Mouse (Mus musculus) hindbrain, embryonic 13.5 days (tissue): ENCODE data around the gene Ccl28. TPM values are rescaled to one million over a fixed set of nuclear protein-coding genes. Genes with fewer than 3 reads are reported as not detected.
A peak's percentile ranks its signal among the peaks of the same experiment; 100 is the strongest.
"Not testable (repeated sequence)": the region's sequence is repeated elsewhere in the genome, so short reads cannot be mapped to it uniquely, and the experiment has no call there.

ENCODE experiments used
- ATAC-seq: fragments of 200-750 bp; cut with Nextera tagmentation; 2 replicates; pipeline ENCODE4 v1.8.0; 2017; ENCODE audit warnings: moderate TSS enrichment; ENCODE audit not compliant: low FRiP score
- H3K27ac ChIP-seq: fragments of 300-500 bp; sonication (generic); 2 replicates; pipeline ENCODE4 v1.5.1; 2015; ENCODE audit warnings: inconsistent platforms, mild to moderate bottlenecking, moderate library complexity
- H3K27me3 ChIP-seq: fragments of 300-500 bp; sonication (generic); 2 replicates; pipeline ENCODE4 v1.6.1; 2015; ENCODE audit warnings: mild to moderate bottlenecking, inconsistent platforms
- H3K36me3 ChIP-seq: fragments of 300-500 bp; sonication (generic); 2 replicates; pipeline ENCODE4 v1.6.1; 2015; ENCODE audit warnings: mild to moderate bottlenecking, inconsistent platforms
- H3K4me1 ChIP-seq: fragments of 300-500 bp; sonication (generic); replicated peaks from 2 replicates; pipeline ENCODE4 v1.6.1; 2015; ENCODE audit warnings: inconsistent platforms
- H3K4me2 ChIP-seq: fragments of 300-500 bp; sonication (generic); 2 replicates; pipeline ENCODE4 v1.6.1; 2015; ENCODE audit warnings: inconsistent platforms, mild to moderate bottlenecking, moderate library complexity
- H3K4me3 ChIP-seq: fragments of 300-500 bp; sonication (generic); 2 replicates; pipeline ENCODE4 v1.5.1; 2015; ENCODE audit warnings: mild to moderate bottlenecking, inconsistent platforms
- H3K9ac ChIP-seq: fragments of 300-500 bp; sonication (generic); 2 replicates; pipeline ENCODE4 v1.6.1; 2015; ENCODE audit warnings: mild to moderate bottlenecking, inconsistent platforms
- H3K9me3 ChIP-seq: fragments of 300-500 bp; sonication (generic); 2 replicates; pipeline ENCODE4 v1.6.1; 2016; ENCODE audit warnings: inconsistent platforms
- WGBS: fragments of 180-500 bp; shearing (Covaris S2); methylation state at CpG from one replicate; pipeline ENCODE4 v1.1.7; 2015; 5-methylcytosine and 5-hydroxymethylcytosine counted together
- polyA plus RNA-seq: library from polyadenylated mRNA; unstranded; fragments of >200 nt; fragmentation: Nextera tagmentation; extraction: Ambion mirVana; gene quantifications from 2 replicates; pipeline ENCODE4 v1.2.1, GENCODE M21; 2015

Ccl28 gene
- polyA plus RNA-seq = 0.30 and 0.49 TPM in 2 replicates

DNA sequence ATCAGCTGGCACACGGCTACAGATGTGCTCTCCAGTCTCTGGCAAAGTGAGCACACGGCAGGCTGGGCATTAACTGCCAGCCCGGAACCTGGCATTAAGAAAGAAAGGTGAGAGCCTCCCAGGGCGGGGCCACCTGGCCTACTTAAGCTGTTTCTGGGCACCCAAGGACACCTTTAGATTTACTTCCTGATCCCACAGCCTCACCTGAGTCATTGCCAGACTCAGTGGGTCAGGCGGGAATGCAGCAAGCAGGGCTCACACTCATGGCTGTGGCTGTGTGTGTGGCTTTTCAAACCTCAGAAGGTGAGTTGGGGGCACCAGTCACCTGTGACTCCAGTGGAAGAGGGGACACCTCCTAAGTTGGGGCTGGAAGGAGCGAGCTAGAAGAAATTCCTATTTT is at the start of gene Ccl28:
Ccl28 (plus strand) TSS at position 186 of the 400 bp plus-strand sequence.
- ATAC-seq = no peak
- no peak within 1 kb of the TSS for H3K4me3 ChIP-seq
- H3K27me3 ChIP-seq = no peaks in the 10 kb centered on the region
- WGBS = 88% methylated on average over 6 of the region's 6 CpGs
- no peaks in the 10 kb centered on the region for H3K4me1 ChIP-seq
- no peak within 1 kb of the TSS for H3K27ac ChIP-seq
- no peak within 1 kb of the TSS for H3K4me2 ChIP-seq
- no peaks in the 10 kb centered on the region for H3K36me3 ChIP-seq
- no peaks in the 10 kb centered on the region for H3K9me3 ChIP-seq
- no peak within 1 kb of the TSS for H3K9ac ChIP-seq

DNA sequence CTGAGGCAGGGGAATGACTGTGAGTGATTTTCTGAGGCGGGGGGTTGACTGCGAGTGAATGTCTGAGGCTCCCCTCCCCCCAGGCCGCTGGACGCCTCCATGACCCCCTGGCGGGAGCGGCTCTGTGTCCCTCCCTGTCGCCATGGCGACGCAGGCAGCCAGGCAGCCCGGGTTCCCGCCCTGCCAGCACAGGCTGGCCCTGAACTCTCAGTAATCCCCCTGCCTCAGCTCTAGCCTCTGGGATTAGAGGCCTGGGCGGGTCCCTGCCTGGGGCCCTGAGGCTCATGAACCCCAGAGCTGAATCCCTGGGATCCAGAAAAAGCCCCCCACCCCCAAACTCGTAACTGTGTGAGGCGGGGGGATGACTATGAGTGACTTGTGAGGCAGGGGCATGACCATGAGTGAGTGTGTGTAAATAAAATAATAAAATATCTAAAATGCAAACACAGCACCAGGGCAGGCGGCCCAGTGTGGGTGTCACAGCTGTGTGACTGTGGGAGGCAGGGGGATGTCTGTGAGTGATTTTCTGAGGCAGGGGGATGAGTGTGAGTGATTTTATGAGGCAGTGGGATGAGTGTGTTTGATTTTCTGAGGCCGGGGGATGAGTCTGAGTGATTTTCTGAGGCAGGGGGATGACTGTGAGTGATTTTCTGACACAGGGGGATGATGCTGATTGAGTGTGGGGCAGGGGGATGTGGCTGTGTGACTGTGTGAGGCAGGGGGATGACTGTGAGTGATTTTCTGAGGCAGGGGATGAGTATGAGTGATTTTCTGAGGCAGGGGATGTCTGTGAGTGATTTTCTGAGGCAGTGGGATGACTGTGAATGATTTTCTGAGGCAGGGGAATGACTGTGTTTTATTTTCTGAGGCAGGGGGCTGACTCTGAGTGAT is 27.1 kb upstream of the Ccl28 start:
- H3K27ac ChIP-seq, H3K27me3 ChIP-seq, H3K4me2 ChIP-seq, H3K4me1 ChIP-seq, H3K9ac ChIP-seq, H3K36me3 ChIP-seq, H3K4me3 ChIP-seq: not testable (repeated sequence)
- 69% methylated on average over 16 of the region's 16 CpGs for WGBS
- peaks cover 13% of the 10 kb centered on the region for H3K9me3 ChIP-seq
- ATAC-seq = peak; percentile 95

DNA sequence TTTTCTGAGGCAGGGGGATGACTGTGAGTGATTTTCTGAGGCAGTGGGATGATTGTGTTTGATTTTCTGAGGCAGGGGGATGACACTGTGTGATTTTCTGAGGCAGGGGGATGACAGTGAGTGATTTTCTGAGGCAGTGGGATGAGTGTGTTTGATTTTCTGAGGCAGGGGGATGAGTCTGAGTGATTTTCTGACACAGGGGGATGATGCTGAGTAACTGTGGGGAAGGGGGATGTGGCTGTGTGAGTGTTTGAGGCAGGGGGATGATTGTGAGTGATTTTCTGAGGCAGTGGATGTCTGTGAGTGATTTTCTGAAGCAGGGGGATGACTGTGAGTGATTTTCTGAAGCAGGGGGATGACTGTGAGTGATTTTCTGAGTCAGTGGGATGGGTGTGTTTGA is 25.2 kb upstream of the Ccl28 start:
- H3K4me2 ChIP-seq = not testable (repeated sequence)

GRCm38 (mm10) chr13:119599066-119599465 is 24.6 kb upstream of the Ccl28 start:
- H3K4me2 ChIP-seq, H3K4me3 ChIP-seq, ATAC-seq, H3K4me1 ChIP-seq, H3K36me3 ChIP-seq, H3K27ac ChIP-seq, H3K27me3 ChIP-seq, H3K9ac ChIP-seq: not testable (repeated sequence)
- peaks cover 21% of the 10 kb centered on the region for H3K9me3 ChIP-seq
- 84% methylated on average over 12 of the region's 12 CpGs for WGBS

More for the DNA sequence above, 25.2 kb upstream of the Ccl28 start:
- not testable (repeated sequence) for H3K4me1 ChIP-seq, H3K27me3 ChIP-seq, H3K9ac ChIP-seq, H3K36me3 ChIP-seq, H3K4me3 ChIP-seq, H3K27ac ChIP-seq, ATAC-seq
- H3K9me3 ChIP-seq = peaks cover 16% of the 10 kb centered on the region

DNA sequence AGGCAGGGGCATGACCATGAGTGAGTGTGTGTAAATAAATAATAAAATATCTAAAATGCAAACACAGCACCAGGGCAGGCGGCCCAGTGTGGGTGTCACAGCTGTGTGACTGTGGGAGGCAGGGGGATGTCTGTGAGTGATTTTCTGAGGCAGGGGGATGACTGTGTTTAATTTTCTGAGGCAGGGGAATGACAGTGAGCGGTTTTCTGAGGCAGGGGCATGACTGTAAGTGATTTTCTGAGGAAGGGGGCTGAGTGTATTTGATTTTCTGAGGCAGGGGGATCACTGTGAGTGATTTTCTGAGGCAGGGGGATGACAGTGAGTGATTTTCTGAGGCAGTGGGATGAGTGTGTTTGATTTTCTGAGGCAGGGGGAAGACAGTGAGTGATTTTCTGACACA is 24.1 kb upstream of the Ccl28 start:
- 72% methylated on average over 2 of the region's 2 CpGs for WGBS
- ATAC-seq, H3K4me3 ChIP-seq, H3K36me3 ChIP-seq, H3K4me2 ChIP-seq, H3K27ac ChIP-seq, H3K27me3 ChIP-seq, H3K9ac ChIP-seq, H3K4me1 ChIP-seq: not testable (repeated sequence)
- peaks cover 24% of the 10 kb centered on the region for H3K9me3 ChIP-seq

- H3K27me3 ChIP-seq, H3K9ac ChIP-seq, H3K4me1 ChIP-seq, H3K36me3 ChIP-seq, H3K4me3 ChIP-seq, H3K4me2 ChIP-seq, ATAC-seq, H3K27ac ChIP-seq: not testable (repeated sequence)
- peaks cover 28% of the 10 kb centered on the region for H3K9me3 ChIP-seq
These were observed 23.5 kb upstream of the Ccl28 start for GRCm38 (mm10) chr13:119600166-119600565.

GRCm38 (mm10) chr13:119602688-119603331 is 20.8 kb upstream of the Ccl28 start:
- peaks cover 15% of the 10 kb centered on the region for H3K9me3 ChIP-seq
- H3K9ac ChIP-seq, H3K36me3 ChIP-seq, H3K4me3 ChIP-seq, H3K27me3 ChIP-seq, H3K27ac ChIP-seq, H3K4me2 ChIP-seq, ATAC-seq, H3K4me1 ChIP-seq: not testable (repeated sequence)
- 58% methylated on average over 13 of the region's 13 CpGs for WGBS

GRCm38 (mm10) chr13:119603890-119604289 is 19.7 kb upstream of the Ccl28 start:
- H3K4me1 ChIP-seq = not testable (repeated sequence)
- WGBS = 95% methylated on average over 8 of the region's 8 CpGs

DNA sequence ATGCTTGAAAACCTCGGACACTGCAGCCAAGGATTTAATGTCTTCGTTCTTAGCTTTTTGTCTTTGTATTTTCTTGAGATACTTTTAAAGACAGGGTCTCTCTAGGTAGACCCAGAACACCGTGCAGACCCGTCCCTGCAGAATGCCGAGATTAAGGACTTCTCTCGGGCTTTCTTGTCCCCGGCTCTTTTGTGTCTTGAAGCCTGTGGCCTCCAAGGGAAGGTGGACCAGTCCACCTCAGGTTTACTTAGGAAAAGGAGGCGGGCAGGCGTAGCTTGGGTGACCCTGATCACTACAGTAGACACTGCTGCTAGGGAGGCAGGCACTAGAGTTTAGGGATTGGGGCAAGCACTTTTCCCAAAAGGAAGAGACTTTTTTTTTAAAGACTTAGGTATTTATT is 19.3 kb upstream of the Ccl28 start:
- not testable (repeated sequence) for H3K4me1 ChIP-seq, ATAC-seq, H3K27ac ChIP-seq, H3K4me2 ChIP-seq, H3K9ac ChIP-seq, H3K36me3 ChIP-seq, H3K4me3 ChIP-seq, H3K27me3 ChIP-seq
- H3K9me3 ChIP-seq = peaks cover 15% of the 10 kb centered on the region
- 92% methylated on average over 8 of the region's 9 CpGs for WGBS

More at GRCm38 (mm10) chr13:119603890-119604289, 19.7 kb upstream of the Ccl28 start:
- not testable (repeated sequence) for H3K9ac ChIP-seq, H3K27ac ChIP-seq, H3K4me2 ChIP-seq, H3K4me3 ChIP-seq, H3K27me3 ChIP-seq, H3K36me3 ChIP-seq
- peaks cover 15% of the 10 kb centered on the region for H3K9me3 ChIP-seq
- ATAC-seq = 0 out of 2 replicates have a peak, but pooled peaks have one; percentile 18

- no peak for ATAC-seq
- no peaks in the 10 kb centered on the region for H3K27me3 ChIP-seq
- H3K27ac ChIP-seq = no peak overlapping the region
- no peaks in the 10 kb centered on the region for H3K4me1 ChIP-seq
- H3K4me2 ChIP-seq = no peak overlapping the region
- H3K4me3 ChIP-seq = no peak overlapping the region
- H3K9me3 ChIP-seq = no peaks in the 10 kb centered on the region
- no peaks in the 10 kb centered on the region for H3K36me3 ChIP-seq
- no peak overlapping the region for H3K9ac ChIP-seq
- WGBS = 94% methylated on average over 3 of the region's 3 CpGs
These were observed 4.8 kb upstream of the Ccl28 start for GRCm38 (mm10) chr13:119618841-119619240.

DNA sequence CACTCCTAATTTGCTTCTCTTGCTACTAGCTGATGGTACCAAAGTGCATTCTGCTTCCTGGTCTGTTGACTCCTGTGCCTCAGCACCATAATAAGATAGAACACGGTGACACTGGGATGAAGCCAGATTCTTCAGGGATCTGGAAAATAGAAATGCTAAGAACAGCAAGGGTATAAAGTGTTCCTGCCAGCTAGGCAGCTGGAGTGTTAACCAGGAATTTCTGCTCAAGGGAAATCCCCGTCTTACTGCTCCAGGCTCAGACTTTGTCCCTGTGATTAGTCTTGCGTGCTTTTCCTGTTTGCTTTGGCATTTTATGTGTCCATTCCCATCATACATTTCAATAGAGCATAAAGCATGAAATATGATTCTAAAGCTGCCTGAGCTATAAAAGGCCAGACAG is 3.9 kb upstream of the Ccl28 start:
- Histone ChIP-seq H3K4me3 (no peak overlapping the region), H3K36me3 (no peaks in the 10 kb centered on the region), H3K9ac (no peak overlapping the region), H3K27me3 (no peaks in the 10 kb centered on the region), H3K9me3 (no peaks in the 10 kb centered on the region), H3K27ac (no peak overlapping the region), H3K4me1 (no peaks in the 10 kb centered on the region), H3K4me2 (no peak overlapping the region)
- WGBS = 89% methylated on average over 3 of the region's 3 CpGs
- no peak for ATAC-seq

DNA sequence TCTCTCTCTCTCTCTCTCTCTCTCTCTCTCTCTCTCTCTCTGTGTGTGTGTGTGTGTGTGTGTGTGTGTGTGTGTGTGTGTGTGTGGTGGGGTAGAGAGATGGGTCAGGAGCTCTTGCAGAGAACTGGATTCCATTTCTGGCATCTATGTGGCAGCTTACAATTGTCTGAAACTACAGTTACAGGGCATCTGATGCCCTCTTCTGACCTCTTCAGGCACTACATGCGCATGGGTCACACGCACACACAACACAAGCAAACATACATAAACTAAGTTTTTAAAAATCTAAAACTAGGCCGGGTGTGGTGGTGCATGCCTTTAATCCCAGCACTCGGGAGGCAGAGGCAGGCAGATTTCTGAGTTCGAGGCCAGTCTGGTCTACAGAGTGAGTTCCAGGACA is 2.3 kb downstream of the Ccl28 start:
- not testable (repeated sequence) for H3K4me2 ChIP-seq, H3K4me1 ChIP-seq, H3K9me3 ChIP-seq, H3K27me3 ChIP-seq, H3K4me3 ChIP-seq, H3K9ac ChIP-seq, H3K36me3 ChIP-seq, H3K27ac ChIP-seq, ATAC-seq
- 88% methylated on average over 5 of the region's 5 CpGs for WGBS
